Mouse (Mus musculus) layer of hippocampus, postnatal 25 days (tissue): Measurements from ENCODE around the gene Shank1. TPM values are rescaled to one million over a fixed set of nuclear protein-coding genes. Genes with fewer than 3 reads are reported as not detected.
A peak's percentile ranks its signal among the peaks of the same experiment; 100 is the strongest.

Experiments used
- DNase-seq, 2 experiments: peaks; one replicate each; pipeline ENCODE4 v3.0.0; 2022; ENCODE audit warnings: mixed read lengths in 2 of 2, low spot score in 1 of 2; ENCODE audit errors: extremely low spot score in 1 of 2
- total RNA-seq, 2 experiments: library from RNA; stranded (reverse); gene quantifications; 2 replicates each; pipeline ENCODE4 v1.2.3; 2021

Shank1 gene
- total RNA-seq, 2 experiments from 2014 or later = 502 to 670 TPM

- DNase-seq = no peak
Measured at GRCm38 (mm10) chr7:44358886-44359654, 49.0 kb downstream of the Shank1 start.

GRCm38 (mm10) chr7:44359908-44360672 is 50.0 kb downstream of the Shank1 start:
- peak; percentile 92 to 97 for DNase-seq

GRCm38 (mm10) chr7:44360792-44361301 is 50.8 kb downstream of the Shank1 start:
- peak in 1 of 2 experiments; percentile 33 for DNase-seq

- no peak for DNase-seq
Measured at GRCm38 (mm10) chr7:44372678-44373077, 62.6 kb downstream of the Shank1 start.

- DNase-seq = no peak
Measured at GRCm38 (mm10) chr7:44373460-44373859, 63.4 kb downstream of the Shank1 start.

- DNase-seq = peak; percentile 60 to 77
Measured at GRCm38 (mm10) chr7:44373889-44374652, 64.0 kb downstream of the Shank1 start.

- DNase-seq = peak in 1 of 2 experiments; percentile 28
Measured at GRCm38 (mm10) chr7:44374756-44375155, 64.7 kb downstream of the Shank1 start.

- DNase-seq = no peak
Measured at GRCm38 (mm10) chr7:44375207-44375606, 65.2 kb downstream of the Shank1 start.

- DNase-seq = no peak
Measured at GRCm38 (mm10) chr7:44375793-44376192, 65.7 kb downstream of the Shank1 start.

GRCm38 (mm10) chr7:44378290-44378689 is 68.2 kb downstream of the Shank1 start:
- no peak for DNase-seq

GRCm38 (mm10) chr7:44382541-44382940 is 72.5 kb downstream of the Shank1 start:
- peak; percentile 66 to 71 for DNase-seq

- peak; percentile 60 to 64 for DNase-seq
Measured at GRCm38 (mm10) chr7:44383980-44384715, 74.1 kb downstream of the Shank1 start, which contains the start of gene Syt3. Gene Syt3 (plus strand): TSS chr7:44384102.

GRCm38 (mm10) chr7:44384716-44385059 is 74.6 kb downstream of the Shank1 start:
- DNase-seq = no peak

- no peak for DNase-seq
Measured at GRCm38 (mm10) chr7:44385720-44386119, 75.7 kb downstream of the Shank1 start, which contains the start of gene 1700008O03Rik. Gene 1700008O03Rik (minus strand): TSS chr7:44385820.

GRCm38 (mm10) chr7:44391831-44392230 is 81.8 kb downstream of the Shank1 start:
- no peak for DNase-seq

- DNase-seq = no peak
Measured at GRCm38 (mm10) chr7:44392341-44392740, 82.3 kb downstream of the Shank1 start.

GRCm38 (mm10) chr7:44393284-44393683 is 83.2 kb downstream of the Shank1 start:
- DNase-seq = no peak

- DNase-seq = peak in 1 of 2 experiments; percentile 47
Measured at GRCm38 (mm10) chr7:44398570-44398969, 88.5 kb downstream of the Shank1 start.

- no peak for DNase-seq
Measured at GRCm38 (mm10) chr7:44401673-44402072, 91.6 kb downstream of the Shank1 start.
